Mouse (Mus musculus) urinary bladder, postnatal 14 days (tissue): ENCODE results near the gene Tnp1.

Experiments used
- DNase-seq: peaks from one replicate; pipeline ENCODE4 v3.0.0; 2021; ENCODE audit warnings: low spot score

Gene Tnp1

GRCm38 (mm10) chr1:73004890-73005289 is 10.8 kb downstream of the Tnp1 start:
- no peak for DNase-seq

GRCm38 (mm10) chr1:73002637-73003036 is 13.1 kb downstream of the Tnp1 start:
- no peak for DNase-seq

- no peak for DNase-seq
Measured at GRCm38 (mm10) chr1:73001961-73002360, 13.7 kb downstream of the Tnp1 start.

- no peak for DNase-seq
Measured at GRCm38 (mm10) chr1:72994751-72995528, 20.8 kb downstream of the Tnp1 start.

GRCm38 (mm10) chr1:72992944-72993464 is 22.7 kb downstream of the Tnp1 start:
- DNase-seq = no peak

- no peak for DNase-seq
Measured at GRCm38 (mm10) chr1:72992209-72992608, 23.5 kb downstream of the Tnp1 start.

GRCm38 (mm10) chr1:72988904-72989303 is 26.8 kb downstream of the Tnp1 start:
- no peak for DNase-seq

GRCm38 (mm10) chr1:72986715-72987114 is 29.0 kb downstream of the Tnp1 start:
- no peak for DNase-seq

- no peak for DNase-seq
Measured at GRCm38 (mm10) chr1:72978956-72979355, 36.8 kb downstream of the Tnp1 start.

GRCm38 (mm10) chr1:72974226-72974625 is 41.5 kb downstream of the Tnp1 start:
- no peak for DNase-seq

- DNase-seq = no peak
Measured at GRCm38 (mm10) chr1:72970461-72970860, 45.2 kb downstream of the Tnp1 start.

GRCm38 (mm10) chr1:72969113-72969812 is 46.4 kb downstream of the Tnp1 start:
- no peak for DNase-seq

GRCm38 (mm10) chr1:72966423-72966822 is 49.3 kb downstream of the Tnp1 start:
- DNase-seq = no peak
